In the genomic region with DNA sequence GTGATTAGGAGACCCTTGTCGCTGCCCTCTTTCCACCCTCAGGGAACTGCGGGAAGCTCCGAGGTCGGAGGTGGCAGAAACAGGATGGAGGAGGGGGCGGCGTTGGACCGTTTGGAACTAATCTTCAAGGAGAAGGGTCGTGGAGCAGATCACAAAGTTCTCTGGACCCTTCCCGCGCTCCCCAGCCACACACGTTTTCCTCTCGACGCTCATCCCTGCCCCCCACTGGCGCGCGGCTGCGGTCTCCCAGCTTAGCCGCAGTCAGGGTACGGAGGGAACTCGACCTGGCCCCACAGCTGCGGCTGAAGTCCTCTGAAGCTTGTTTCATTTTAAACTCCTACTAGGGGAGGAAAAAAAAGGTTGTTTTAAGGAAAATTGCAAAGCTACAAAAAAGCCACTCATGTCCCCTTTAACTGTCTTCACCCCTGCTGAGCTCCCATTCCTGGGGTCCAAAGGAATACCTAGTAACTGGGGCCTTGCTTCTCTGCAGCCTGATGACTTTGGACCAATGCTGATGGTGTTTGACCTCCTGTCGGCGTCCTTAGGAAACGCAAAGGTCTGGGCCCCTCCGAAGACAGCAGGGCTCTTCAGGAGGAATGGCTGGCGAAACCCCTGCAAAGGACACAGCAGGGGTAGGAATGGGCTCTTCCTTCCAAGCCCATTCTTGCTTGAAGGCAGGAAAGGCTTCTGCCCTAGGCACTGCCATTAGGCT, we compare ENCODE assay signal across 8 mouse cellular contexts. TPM values are rescaled to one million over a fixed set of nuclear protein-coding genes. Genes with fewer than 3 reads are reported as not detected.
A peak's percentile ranks its signal among the peaks of the same experiment; 100 is the strongest.
DNase-seq lines count a peak whose midpoint lies in the region; ATAC-seq lines count a peak whose summit lies in the region.

No protein-coding gene starts in this region.

- ATAC-seq in hindbrain, embryonic 13.5 days (ENCODE audit: low FRiP score) = no peak
- no peak for ATAC-seq in midbrain, embryonic 16.5 days

- H3K4me2 ChIP-seq in hindbrain, embryonic 13.5 days = peak overlapping the region; percentile 97
- peak overlapping the region; percentile 89 for H3K4me2 ChIP-seq in midbrain, embryonic 16.5 days (ENCODE audit: low read length)

- peaks cover 51% of the 10 kb centered on the region for H3K27me3 ChIP-seq in embryonic facial prominence, embryonic 10.5 days (replicated peaks; ENCODE audit: low read depth, poor library complexity, severe bottlenecking)
- H3K27me3 ChIP-seq in hindbrain, embryonic 13.5 days = peaks cover 21% of the 10 kb centered on the region
- H3K27me3 ChIP-seq in midbrain, embryonic 16.5 days (ENCODE audit: control insufficient read depth, insufficient read depth, low read depth, low read length) = no peaks in the 10 kb centered on the region; the same call in 1 of the 2 replicates

- peak; percentile 45 for DNase-seq in kidney, postnatal 10 days
- DNase-seq in kidney, adult 18-20 months = no peak
- DNase-seq in embryonic facial prominence, embryonic 10.5 days (ENCODE audit: low spot score) = peak; percentile 61
- no peak for DNase-seq in urinary bladder, postnatal 25 days (ENCODE audit: low spot score)
- no peak for DNase-seq in B cell, adult 2 months
- no peak for DNase-seq in spleen, adult 12 weeks (ENCODE audit: low spot score)

- no peaks in the 10 kb centered on the region for H3K36me3 ChIP-seq in embryonic facial prominence, embryonic 10.5 days (replicated peaks)
- H3K36me3 ChIP-seq in hindbrain, embryonic 13.5 days = no peaks in the 10 kb centered on the region
- no peaks in the 10 kb centered on the region for H3K36me3 ChIP-seq in midbrain, embryonic 16.5 days (ENCODE audit: control insufficient read depth, insufficient read depth, low read length)

- peaks cover 63% of the 10 kb centered on the region for H3K4me1 ChIP-seq in embryonic facial prominence, embryonic 10.5 days
- peaks cover 48% of the 10 kb centered on the region for H3K4me1 ChIP-seq in hindbrain, embryonic 13.5 days (replicated peaks)
- peaks cover 27% of the 10 kb centered on the region for H3K4me1 ChIP-seq in midbrain, embryonic 16.5 days (ENCODE audit: control insufficient read depth, insufficient read depth, low read length)

- H3K9me3 ChIP-seq in embryonic facial prominence, embryonic 10.5 days = no peaks in the 10 kb centered on the region
- H3K9me3 ChIP-seq in hindbrain, embryonic 13.5 days = no peaks in the 10 kb centered on the region
- no peaks in the 10 kb centered on the region for H3K9me3 ChIP-seq in midbrain, embryonic 16.5 days (replicated peaks; ENCODE audit: control insufficient read depth, low read length, poor library complexity, severe bottlenecking)

- H3K9ac ChIP-seq in hindbrain, embryonic 13.5 days = peak overlapping the region; percentile 65
- H3K9ac ChIP-seq in midbrain, embryonic 16.5 days (ENCODE audit: low read depth, low read length) = peak overlapping the region; percentile 63

- peak overlapping the region; percentile 99 for H3K27ac ChIP-seq in embryonic facial prominence, embryonic 10.5 days (replicated peaks)
- H3K27ac ChIP-seq in hindbrain, embryonic 13.5 days = peak overlapping the region; percentile 64; the same call in 1 of the 2 replicates
- H3K27ac ChIP-seq in midbrain, embryonic 16.5 days (ENCODE audit: low read length) = no peak overlapping the region

- peak overlapping the region; percentile 84 for H3K4me3 ChIP-seq in embryonic facial prominence, embryonic 10.5 days
- peak overlapping the region; percentile 95 for H3K4me3 ChIP-seq in hindbrain, embryonic 13.5 days
- peak overlapping the region; percentile 75 for H3K4me3 ChIP-seq in midbrain, embryonic 16.5 days (ENCODE audit: low read depth, low read length)

- 1% methylated on average over 26 of the region's 26 CpGs for WGBS in embryonic facial prominence, embryonic 10.5 days
- 4% methylated on average over 26 of the region's 26 CpGs for WGBS in hindbrain, embryonic 13.5 days
- WGBS in midbrain, embryonic 16.5 days = 5% methylated on average over 26 of the region's 26 CpGs

RNA-seq across cellular contexts. Expression of a gene that starts 3.3 kb away (rescaled TPM):
- polyA plus RNA-seq in embryonic facial prominence, embryonic 10.5 days (2016; fragmentation: Nextera tagmentation; extraction: Ambion mirVana) = 22.0 and 23.4 TPM in 2 replicates
- polyA plus RNA-seq in hindbrain, embryonic 13.5 days (2015; fragmentation: Nextera tagmentation; extraction: Ambion mirVana) = 39.6 and 39.9 TPM in 2 replicates
- 28.1 and 37.5 TPM in 2 replicates for polyA plus RNA-seq in midbrain, embryonic 16.5 days (2015; fragmentation: Nextera tagmentation; extraction: Ambion mirVana)

Comparison
In these comparisons a context has a peak if more than half of its experiments do, and no peak if none do; other contexts are left out.
1. DNase-seq: peak in kidney, postnatal 10 days (single experiment) and embryonic facial prominence, embryonic 10.5 days (single experiment); none in kidney, adult 18-20 months (single experiment), urinary bladder, postnatal 25 days (single experiment), B cell, adult 2 months (0 of 2) and spleen, adult 12 weeks (single experiment).
2. Peak in every context shown above with its lines, with median percentiles within 50 percentile points of each other: H3K4me3 ChIP-seq.